Mouse (Mus musculus) MEL (cell line): ENCODE measurements at regions not wholly inside any gene's neighbourhood (a gene's known extent, or its start where the extent isn't known, plus 50 kb on each side); places are given as distances from the start of the nearest gene placed in this dataset.

Source experiments
- DNase-seq: peaks from one replicate; pipeline ENCODE4 v3.0.0; 2011; ENCODE audit warnings: low read depth, low spot score
- H3K27ac ChIP-seq: 2 replicates; pipeline ENCODE4 v1.5.1; 2012; ENCODE audit warnings: low read depth, mild to moderate bottlenecking, control low read depth, low read length, moderate library complexity; ENCODE audit not compliant: control insufficient read depth
- H3K27me3 ChIP-seq, 2 experiments: fragments of 150-350 bp in 1 of 2; sonication (generic) in 1 of 2; 2 replicates each; pipeline ENCODE4 v1.6.1; 2012; ENCODE audit warnings: low read length in 2 of 2, mild to moderate bottlenecking in 2 of 2, improper control_type of control experiment in 1 of 2, moderate library complexity in 1 of 2; ENCODE audit not compliant: insufficient read depth in 2 of 2, control insufficient read depth in 1 of 2
- H3K36me3 ChIP-seq, 2 experiments: 2 replicates each; pipeline ENCODE4 v1.6.1; 2012 to 2014; ENCODE audit warnings: low read length in 2 of 2, improper control_type of control experiment in 1 of 2, inconsistent platforms in 1 of 2, mild to moderate bottlenecking in 1 of 2; ENCODE audit not compliant: insufficient read depth in 2 of 2, control insufficient read depth in 1 of 2
- H3K4me1 ChIP-seq, 2 experiments: fragments of 150-350 bp in 1 of 2; sonication (generic) in 1 of 2; 2 replicates each; pipeline ENCODE4 v1.6.1; 2012; ENCODE audit warnings: low read length in 2 of 2, improper control_type of control experiment in 1 of 2, mild to moderate bottlenecking in 1 of 2; ENCODE audit not compliant: insufficient read depth in 2 of 2, control insufficient read depth in 1 of 2
- H3K4me3 ChIP-seq, 2 experiments: fragments of 150-350 bp in 1 of 2; sonication (generic) in 1 of 2; 2 replicates each; pipeline ENCODE4 v1.5.1; 2012; ENCODE audit warnings: low read depth in 2 of 2, low read length in 2 of 2, mild to moderate bottlenecking in 2 of 2, moderate library complexity in 2 of 2, control low read depth in 1 of 2, improper control_type of control experiment in 1 of 2; ENCODE audit not compliant: control insufficient read depth in 1 of 2, insufficient read depth in 1 of 2
- H3K79me2 ChIP-seq: 2 replicates; pipeline ENCODE4 v1.6.1; 2012; ENCODE audit warnings: mild to moderate bottlenecking, low read length, moderate library complexity; ENCODE audit not compliant: control insufficient read depth, poor library complexity, insufficient read depth
- H3K9ac ChIP-seq: 2 replicates; pipeline ENCODE4 v1.6.1; 2012; ENCODE audit warnings: low read depth, mild to moderate bottlenecking, control low read depth, low read length, moderate library complexity; ENCODE audit not compliant: control insufficient read depth, poor library complexity, severe bottlenecking
- H3K9me3 ChIP-seq: fragments of 150-350 bp; sonication (generic); replicated peaks from 2 replicates; pipeline ENCODE4 v1.6.1; 2012; ENCODE audit warnings: mild to moderate bottlenecking, low read length, improper control_type of control experiment, moderate library complexity; ENCODE audit not compliant: insufficient read depth
- BHLHE40 ChIP-seq: IDR thresholded peaks from 2 replicates; pipeline ENCODE4 v1.6.1; 2012; ENCODE audit warnings: low read depth, mild to moderate bottlenecking, inconsistent platforms, low read length, improper control_type of control experiment, borderline replicate concordance
- CHD1 ChIP-seq: IDR thresholded peaks from 2 replicates; pipeline ENCODE4 v1.6.1; 2012; ENCODE audit warnings: low read depth, mild to moderate bottlenecking, inconsistent platforms, low read length, improper control_type of control experiment
- CHD2 ChIP-seq: IDR thresholded peaks from 2 replicates; pipeline ENCODE4 v1.6.1; 2011; ENCODE audit warnings: low read length, improper control_type of control experiment
- CTCF ChIP-seq, 3 experiments: IDR thresholded peaks in 2 of 3; conservative IDR thresholded peaks in 1 of 3; 2 replicates each; pipeline ENCODE4 v1.5.1; 2011 to 2012; ENCODE audit warnings: low read length in 3 of 3, low read depth in 2 of 3, mild to moderate bottlenecking in 2 of 3, improper control_type of control experiment in 1 of 3, inconsistent platforms in 1 of 3, mixed read lengths in 1 of 3, moderate library complexity in 1 of 3; ENCODE audit not compliant: control insufficient read depth in 1 of 3, insufficient read depth in 1 of 3, poor library complexity in 1 of 3, severe bottlenecking in 1 of 3
- E2F4 ChIP-seq: IDR thresholded peaks from 2 replicates; pipeline ENCODE4 v1.6.1; 2011; ENCODE audit warnings: low read depth, low read length, improper control_type of control experiment, borderline replicate concordance
- ELF1 ChIP-seq: IDR thresholded peaks from 2 replicates; pipeline ENCODE4 v1.6.1; 2014; ENCODE audit warnings: low read depth, mild to moderate bottlenecking, inconsistent platforms, low read length, improper control_type of control experiment, moderate library complexity
- ETS1 ChIP-seq: IDR thresholded peaks from 2 replicates; pipeline ENCODE4 v1.6.1; 2012; ENCODE audit warnings: low read depth, mild to moderate bottlenecking, inconsistent platforms, low read length, improper control_type of control experiment, moderate library complexity
- GABPA ChIP-seq: IDR thresholded peaks from 2 replicates; pipeline ENCODE4 v1.6.1; 2012; ENCODE audit warnings: low read depth, mild to moderate bottlenecking, inconsistent platforms, low read length, improper control_type of control experiment, moderate library complexity
- JUND ChIP-seq: IDR thresholded peaks from 2 replicates; pipeline ENCODE4 v1.6.1; 2011; ENCODE audit warnings: low read depth, mild to moderate bottlenecking, improper control_type of control experiment, low read length
- KAT2A ChIP-seq: conservative IDR thresholded peaks from 2 replicates; pipeline ENCODE4 v1.6.1; 2012; ENCODE audit warnings: low read depth, low read length, improper control_type of control experiment, inconsistent platforms
- MAX ChIP-seq: IDR thresholded peaks from 2 replicates; pipeline ENCODE4 v1.6.1; 2011; ENCODE audit warnings: low read length, improper control_type of control experiment
- MAZ ChIP-seq: IDR thresholded peaks from 2 replicates; pipeline ENCODE4 v1.6.1; 2012; ENCODE audit warnings: low read depth, mild to moderate bottlenecking, inconsistent platforms, low read length, improper control_type of control experiment
- MXI1 ChIP-seq: IDR thresholded peaks from 2 replicates; pipeline ENCODE4 v1.6.1; 2011; ENCODE audit warnings: mild to moderate bottlenecking, low read depth, low read length, improper control_type of control experiment
- MYB ChIP-seq: IDR thresholded peaks from 2 replicates; pipeline ENCODE4 v1.6.1; 2011; ENCODE audit warnings: mild to moderate bottlenecking, low read depth, low read length, improper control_type of control experiment
- NELFE ChIP-seq: IDR thresholded peaks from 2 replicates; pipeline ENCODE4 v1.6.1; 2011; ENCODE audit warnings: low read depth, low read length, improper control_type of control experiment
- NRF1 ChIP-seq: IDR thresholded peaks from 2 replicates; pipeline ENCODE4 v1.6.1; 2014; ENCODE audit warnings: low read depth, mild to moderate bottlenecking, inconsistent platforms, low read length, improper control_type of control experiment, moderate library complexity; ENCODE audit not compliant: poor library complexity, insufficient read depth, severe bottlenecking
- POLR2AphosphoS2 ChIP-seq: IDR thresholded peaks from 2 replicates; pipeline ENCODE4 v1.6.1; 2011; ENCODE audit warnings: low read length, improper control_type of control experiment
- POLR2AphosphoS5 ChIP-seq: IDR thresholded peaks from 2 replicates; pipeline ENCODE4 v1.6.1; 2012; ENCODE audit warnings: low read depth, borderline replicate concordance, mild to moderate bottlenecking, inconsistent platforms, low read length, moderate library complexity, mixed read lengths
- RAD21 ChIP-seq: IDR thresholded peaks from 2 replicates; pipeline ENCODE4 v1.6.1; 2011; ENCODE audit warnings: mild to moderate bottlenecking, low read depth, low read length, improper control_type of control experiment
- RCOR1 ChIP-seq: IDR thresholded peaks from 2 replicates; pipeline ENCODE4 v1.6.1; 2012; ENCODE audit warnings: low read depth, mild to moderate bottlenecking, inconsistent platforms, low read length, improper control_type of control experiment
- SIN3A ChIP-seq: IDR thresholded peaks from 2 replicates; pipeline ENCODE4 v1.6.1; 2012; ENCODE audit warnings: low read length, improper control_type of control experiment, inconsistent platforms
- SMC3 ChIP-seq: IDR thresholded peaks from 2 replicates; pipeline ENCODE4 v1.6.1; 2011; ENCODE audit warnings: low read depth, low read length, improper control_type of control experiment
- TBP ChIP-seq: IDR thresholded peaks from 2 replicates; pipeline ENCODE4 v1.8.0; 2011; ENCODE audit warnings: low read depth, low read length, improper control_type of control experiment
- TCF12 ChIP-seq: IDR thresholded peaks from 2 replicates; pipeline ENCODE4 v1.6.1; 2014; ENCODE audit warnings: low read depth, mild to moderate bottlenecking, inconsistent platforms, low read length, improper control_type of control experiment, moderate library complexity
- USF2 ChIP-seq, 2 experiments: IDR thresholded peaks; 2 replicates each; pipeline ENCODE4 v1.6.1; 2011 to 2012; ENCODE audit warnings: improper control_type of control experiment in 2 of 2, low read length in 2 of 2, borderline replicate concordance in 1 of 2, inconsistent platforms in 1 of 2, low read depth in 1 of 2, mild to moderate bottlenecking in 1 of 2; ENCODE audit not compliant: insufficient read depth in 1 of 2
- ZC3H11A ChIP-seq: IDR thresholded peaks from 2 replicates; pipeline ENCODE4 v1.6.1; 2012; ENCODE audit warnings: low read depth, mild to moderate bottlenecking, inconsistent platforms, low read length, improper control_type of control experiment
- ZKSCAN1 ChIP-seq: IDR thresholded peaks from 2 replicates; pipeline ENCODE4 v1.6.1; 2012; ENCODE audit warnings: low read depth, mild to moderate bottlenecking, inconsistent platforms, low read length, improper control_type of control experiment, moderate library complexity
- ZMIZ1 ChIP-seq: IDR thresholded peaks from 2 replicates; pipeline ENCODE4 v1.6.1; 2012; ENCODE audit warnings: low read depth, mild to moderate bottlenecking, inconsistent platforms, low read length, improper control_type of control experiment, moderate library complexity
- ZNF384 ChIP-seq: IDR thresholded peaks from 2 replicates; pipeline ENCODE4 v1.6.1; 2012; ENCODE audit warnings: low read depth, mild to moderate bottlenecking, inconsistent platforms, low read length, improper control_type of control experiment

- Histone ChIP-seq H3K9ac (no peak overlapping the region), H3K4me1 (no peaks in the 10 kb centered on the region), H3K4me3 (no peak overlapping the region), H3K27me3 (no peaks in the 10 kb centered on the region), H3K36me3 (no peaks in the 10 kb centered on the region), H3K9me3 (no peaks in the 10 kb centered on the region), H3K27ac (no peak overlapping the region), H3K79me2 (no peaks in the 10 kb centered on the region)
- TF ChIP-seq SMC3 (no peak), NELFE (no peak), MYB (no peak), ZKSCAN1 (no peak), RCOR1 (no peak), ELF1 (no peak), TCF12 (no peak), POLR2AphosphoS5 (no peak), ETS1 (no peak), CTCF (IDR thresholded peaks at IDR 0.05 in 2 of 3, conservative IDR thresholded peaks at IDR 0.05 in 1 of 3; ENCODE audit: control insufficient read depth in 1 of 3, insufficient read depth in 1 of 3, low read depth in 2 of 3, low read length in 3 of 3, poor library complexity in 1 of 3, severe bottlenecking in 1 of 3) (no peak), ZC3H11A (no peak), SIN3A (no peak), BHLHE40 (no peak), POLR2AphosphoS2 (no peak), USF2 (IDR thresholded peaks at IDR 0.05; ENCODE audit: borderline replicate concordance in 1 of 2, insufficient read depth in 1 of 2, low read depth in 1 of 2, low read length in 2 of 2) (no peak), CHD1 (no peak), CHD2 (no peak), TBP (no peak), RAD21 (no peak)
- no peak for DNase-seq
Measured at GRCm38 (mm10) chr3:102311482-102312225, 107.2 kb upstream of the Vangl1 start.

GRCm38 (mm10) chr3:102310243-102310642 lies 105.8 kb upstream of the Vangl1 start:
- Histone ChIP-seq H3K4me1 (no peaks in the 10 kb centered on the region), H3K36me3 (no peaks in the 10 kb centered on the region), H3K4me3 (no peak overlapping the region), H3K9ac (no peak overlapping the region), H3K9me3 (no peaks in the 10 kb centered on the region), H3K79me2 (no peaks in the 10 kb centered on the region), H3K27ac (no peak overlapping the region), H3K27me3 (no peaks in the 10 kb centered on the region)
- no peak for DNase-seq
- TF ChIP-seq ZMIZ1 = no peak
- TF ChIP-seq ZNF384 = no peak
- TF ChIP-seq MYB = no peak
- TF ChIP-seq MAZ = no peak
- no peak for TF ChIP-seq TBP
- no peak for TF ChIP-seq GABPA
- TF ChIP-seq E2F4 = no peak
- no peak for TF ChIP-seq KAT2A
- TF ChIP-seq MXI1 = no peak
- TF ChIP-seq CHD2 = no peak
- no peak for TF ChIP-seq MAX
- TF ChIP-seq NRF1 = no peak
- no peak for TF ChIP-seq JUND
